Mouse (Mus musculus) myocyte (in vitro differentiated cells): ENCODE results near the gene Alg10b. TPM values are rescaled to one million over a fixed set of nuclear protein-coding genes. Genes with fewer than 3 reads are reported as not detected.
"Not testable (repeated sequence)": the region's sequence is repeated elsewhere in the genome, so short reads cannot be mapped to it uniquely, and the experiment has no call there.

ENCODE experiments used
- H3K27me3 ChIP-seq: one replicate; pipeline ENCODE4 v1.6.1; 2011; ENCODE audit not compliant: control insufficient read depth, insufficient read depth, insufficient read length
- H3K36me3 ChIP-seq: one replicate; pipeline ENCODE4 v1.6.1; 2011; ENCODE audit not compliant: control insufficient read depth, insufficient read depth
- H3K4me2 ChIP-seq: one replicate; pipeline ENCODE4 v1.6.1; 2011; ENCODE audit warnings: low read depth, control low read depth
- H3K4me3 ChIP-seq: one replicate; pipeline ENCODE4 v1.5.1; 2011; ENCODE audit warnings: mild to moderate bottlenecking, control low read depth, moderate library complexity
- H3K79me2 ChIP-seq: one replicate; pipeline ENCODE4 v1.6.1; 2011; ENCODE audit not compliant: control insufficient read depth, insufficient read depth
- H3ac ChIP-seq: one replicate; pipeline ENCODE4 v1.6.1; 2011; ENCODE audit not compliant: control insufficient read depth, insufficient read length
- CEBPB ChIP-seq: IDR thresholded peaks from 2 replicates; pipeline ENCODE4 v1.6.1; 2011; ENCODE audit warnings: mild to moderate bottlenecking, moderate library complexity; ENCODE audit not compliant: poor library complexity, insufficient read depth, severe bottlenecking
- E2F4 ChIP-seq: IDR thresholded peaks from one replicate; pipeline ENCODE4 v1.6.1; 2011; ENCODE audit warnings: mild to moderate bottlenecking, control low read depth, moderate library complexity; ENCODE audit not compliant: insufficient read depth
- MAX ChIP-seq: IDR thresholded peaks from one replicate; pipeline ENCODE4 v1.6.1; 2011; ENCODE audit warnings: low read depth, mild to moderate bottlenecking, control low read depth
- MYOD1 ChIP-seq, 3 experiments: IDR thresholded peaks; one replicate each; pipeline ENCODE4 v1.6.1; 2011; ENCODE audit warnings: control low read depth in 2 of 3, low read depth in 2 of 3, mild to moderate bottlenecking in 2 of 3, moderate library complexity in 1 of 3; ENCODE audit not compliant: insufficient read length in 2 of 3, control insufficient read depth in 1 of 3
- MYOG ChIP-seq, 3 experiments: IDR thresholded peaks; one replicate each; pipeline ENCODE4 v1.6.1; 2011; ENCODE audit warnings: control low read depth in 2 of 3, low read depth in 2 of 3, mild to moderate bottlenecking in 2 of 3; ENCODE audit not compliant: insufficient read length in 2 of 3, control insufficient read depth in 1 of 3, insufficient read depth in 1 of 3
- POLR2A ChIP-seq: IDR thresholded peaks from one replicate; pipeline ENCODE4 v1.6.1; 2011; ENCODE audit warnings: low read depth, mild to moderate bottlenecking, control low read depth, moderate library complexity; ENCODE audit not compliant: insufficient read length
- POLR2AphosphoS2 ChIP-seq: IDR thresholded peaks from one replicate; pipeline ENCODE4 v1.6.1; 2011; ENCODE audit warnings: low read depth, control low read depth; ENCODE audit not compliant: insufficient read length
- REST ChIP-seq: IDR thresholded peaks from one replicate; pipeline ENCODE4 v1.6.1; 2011; ENCODE audit warnings: mild to moderate bottlenecking, control low read depth, moderate library complexity; ENCODE audit not compliant: insufficient read depth, insufficient read length
- SRF ChIP-seq: IDR thresholded peaks from one replicate; pipeline ENCODE4 v1.6.1; 2011; ENCODE audit warnings: low read depth; ENCODE audit not compliant: control insufficient read depth, insufficient read length
- TCF12 ChIP-seq: IDR thresholded peaks from one replicate; pipeline ENCODE4 v1.6.1; 2011; ENCODE audit warnings: mild to moderate bottlenecking, control low read depth; ENCODE audit not compliant: poor library complexity, insufficient read depth, severe bottlenecking
- TCF3 ChIP-seq: IDR thresholded peaks from one replicate; pipeline ENCODE4 v1.6.1; 2011; ENCODE audit warnings: low read depth, control low read depth; ENCODE audit not compliant: insufficient read length
- USF1 ChIP-seq: IDR thresholded peaks from one replicate; pipeline ENCODE4 v1.6.1; 2011; ENCODE audit warnings: low read depth, mild to moderate bottlenecking, control low read depth, moderate library complexity
- polyA plus RNA-seq: library from polyadenylated mRNA; unstranded; fragments of >200 nt; fragmentation: generic; extraction: Trizol; gene quantifications from one replicate; pipeline ENCODE4 v1.2.1, GENCODE M21; 2012; ENCODE audit warnings: missing spikeins

Alg10b gene
- 13.1 TPM for polyA plus RNA-seq

DNA sequence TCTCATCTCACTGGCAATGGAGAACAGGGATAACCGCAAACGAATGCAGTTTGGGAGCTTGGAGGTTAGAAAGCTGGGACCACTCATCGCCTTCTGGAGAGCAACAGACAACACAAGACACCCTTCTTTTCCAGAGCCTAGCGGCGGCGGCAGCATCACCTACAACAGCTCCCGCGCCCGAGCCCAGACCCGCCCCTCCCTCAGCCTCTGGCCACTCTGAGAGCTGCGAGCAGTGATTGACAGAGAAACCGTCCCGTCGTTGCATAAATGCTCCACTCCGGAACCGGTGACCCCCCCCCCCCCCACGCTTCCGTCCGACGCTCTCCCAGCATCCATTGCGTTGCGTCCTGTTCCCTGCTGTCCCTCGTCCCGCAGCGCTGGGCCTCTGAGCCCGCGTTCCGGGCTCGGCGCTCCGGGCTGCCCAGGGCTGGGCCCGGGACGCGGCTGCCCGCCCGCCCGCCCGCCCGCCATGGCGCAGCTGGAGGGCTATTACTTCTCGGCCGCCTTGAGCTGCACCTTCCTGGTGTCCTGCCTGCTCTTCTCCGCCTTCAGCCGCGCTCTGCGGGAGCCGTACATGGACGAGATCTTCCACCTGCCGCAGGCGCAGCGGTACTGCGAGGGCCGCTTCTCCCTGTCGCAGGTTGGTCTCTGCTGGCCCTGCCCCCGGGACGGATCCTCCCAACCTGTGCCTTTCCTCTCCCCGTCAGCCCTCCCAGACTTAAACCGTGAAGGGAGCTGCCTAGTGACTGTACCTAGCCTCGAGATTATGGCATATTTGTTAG is at the start of gene Alg10b:
Gene Alg10b, plus strand, starts transcription at position 343 of the 782 bp plus-strand sequence.
- H3K4me3 ChIP-seq: peak within 1 kb of the TSS; percentile 74
- peaks cover 9% of the 10 kb centered on the region for H3K27me3 ChIP-seq
- peak within 1 kb of the TSS; percentile 53 for H3ac ChIP-seq
- H3K79me2 ChIP-seq: peaks cover 19% of the 10 kb centered on the region
- H3K4me2 ChIP-seq: peak within 1 kb of the TSS; percentile 89
- H3K36me3 ChIP-seq: peaks cover 30% of the 10 kb centered on the region
- TF ChIP-seq POLR2A: peak; percentile 81
- no peak for TF ChIP-seq CEBPB
- no peak for TF ChIP-seq MAX
- no peak for TF ChIP-seq TCF3
- peak in 1 of 3 experiments; percentile 8 for TF ChIP-seq MYOG (IDR thresholded peaks at IDR 0.05; ENCODE audit: control insufficient read depth in 1 of 3, insufficient read depth in 1 of 3, insufficient read length in 2 of 3, low read depth in 2 of 3)
- TF ChIP-seq MYOD1 (IDR thresholded peaks at IDR 0.05; ENCODE audit: control insufficient read depth in 1 of 3, insufficient read length in 2 of 3, low read depth in 2 of 3): peak in 1 of 3 experiments; percentile 51
- peak; percentile 93 for TF ChIP-seq E2F4
- no peak for TF ChIP-seq USF1
- TF ChIP-seq REST: peak; percentile 49
- peak; percentile 36 for TF ChIP-seq SRF
- peak; percentile 83 for TF ChIP-seq POLR2AphosphoS2
- TF ChIP-seq TCF12: no peak

DNA sequence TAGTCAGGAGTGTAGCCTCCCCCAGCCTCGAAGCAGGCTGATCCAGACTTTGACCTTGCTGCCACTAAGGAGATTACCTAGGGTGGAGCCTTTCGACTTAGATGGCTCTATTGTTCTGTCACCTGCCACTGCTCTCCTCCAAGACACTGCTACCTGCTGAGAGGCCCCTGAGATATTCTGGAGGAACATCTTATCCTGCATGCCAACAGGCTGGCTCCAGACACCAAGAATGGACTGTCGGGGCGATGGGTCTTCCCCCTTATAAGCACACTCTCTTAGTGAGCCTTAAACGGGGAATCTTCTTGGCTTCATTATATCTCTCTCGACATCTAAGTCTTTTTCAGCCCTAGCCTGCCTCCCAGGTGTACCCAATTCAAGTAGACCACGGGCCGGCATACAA is 41.0 kb upstream of the Alg10b start:
- not testable (repeated sequence) for H3K36me3 ChIP-seq, H3ac ChIP-seq, H3K79me2 ChIP-seq, H3K27me3 ChIP-seq, H3K4me3 ChIP-seq, H3K4me2 ChIP-seq

DNA sequence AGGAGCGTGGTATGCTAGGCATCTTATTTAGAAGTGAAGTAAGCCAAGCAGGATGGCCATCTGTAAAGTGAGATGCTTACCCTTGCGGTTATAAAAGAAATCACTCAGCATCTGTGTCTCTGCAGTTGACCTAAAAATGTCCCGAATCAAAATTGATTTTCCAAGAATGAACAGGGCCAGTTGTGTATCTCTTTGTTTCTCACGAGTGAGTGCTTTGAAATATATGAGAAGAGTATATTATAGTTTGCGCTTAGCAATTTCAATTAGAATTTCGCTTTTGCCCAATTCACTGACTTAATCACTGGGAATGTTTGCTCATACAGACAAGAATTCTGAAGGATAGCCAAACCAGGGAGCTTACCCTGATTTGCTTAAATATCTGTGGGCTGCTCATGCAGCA is 40.6 kb upstream of the Alg10b start:
- H3K4me2 ChIP-seq: no peak overlapping the region
- TF ChIP-seq MAX: no peak
- TF ChIP-seq POLR2AphosphoS2: no peak
- TF ChIP-seq E2F4: no peak
- no peak for TF ChIP-seq MYOD1 (IDR thresholded peaks at IDR 0.05; ENCODE audit: control insufficient read depth in 1 of 3, insufficient read length in 2 of 3, low read depth in 2 of 3)
- TF ChIP-seq SRF: no peak
- no peak for TF ChIP-seq POLR2A
- no peak for TF ChIP-seq CEBPB

DNA sequence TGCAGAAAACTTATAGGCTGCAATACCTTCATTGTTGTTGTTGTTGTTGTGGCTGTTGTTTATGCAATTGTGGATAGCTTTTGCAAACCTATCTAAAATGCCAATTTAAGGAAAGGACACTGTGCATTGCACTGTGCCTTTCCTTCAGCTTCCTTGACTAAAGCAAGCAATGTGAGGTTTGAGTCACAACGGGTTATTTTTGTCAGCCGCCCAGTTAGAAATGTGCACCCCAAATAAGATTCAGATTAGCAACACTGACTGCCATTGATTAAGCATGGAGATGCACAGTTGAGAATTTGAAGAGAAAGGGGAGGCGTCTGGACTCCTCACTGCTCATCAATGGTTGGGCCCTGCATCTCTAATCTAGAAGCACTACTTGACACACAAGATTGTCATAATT is 39.4 kb upstream of the Alg10b start:
- no peaks in the 10 kb centered on the region for H3K79me2 ChIP-seq
- no peak overlapping the region for H3K4me2 ChIP-seq
- no peaks in the 10 kb centered on the region for H3K36me3 ChIP-seq
- TF ChIP-seq POLR2AphosphoS2: no peak
- H3K4me3 ChIP-seq: no peak overlapping the region
- no peaks in the 10 kb centered on the region for H3K27me3 ChIP-seq
- no peak overlapping the region for H3ac ChIP-seq

More for the DNA sequence above, 40.6 kb upstream of the Alg10b start:
- no peak overlapping the region for H3ac ChIP-seq
- no peaks in the 10 kb centered on the region for H3K79me2 ChIP-seq
- H3K4me3 ChIP-seq: no peak overlapping the region
- no peaks in the 10 kb centered on the region for H3K36me3 ChIP-seq
- H3K27me3 ChIP-seq: no peaks in the 10 kb centered on the region

DNA sequence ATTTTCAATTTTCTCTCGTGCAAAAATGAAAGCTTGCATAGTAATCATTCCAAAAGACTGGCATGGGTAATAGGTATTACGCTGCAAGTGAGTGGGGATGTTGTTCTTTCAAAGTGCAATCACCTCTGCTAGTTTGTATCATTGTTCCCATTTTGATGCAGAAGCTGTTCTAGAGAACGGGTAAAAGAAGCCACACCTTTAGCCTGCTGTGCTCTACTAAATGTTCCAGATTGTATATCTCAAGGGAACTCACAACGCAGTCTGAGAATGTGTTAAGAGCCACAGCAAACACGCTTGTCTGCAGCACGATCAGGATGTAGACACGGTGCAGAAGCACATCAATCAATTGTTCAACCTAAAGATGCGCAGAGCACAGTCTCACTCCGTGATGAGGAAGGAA is 34.6 kb upstream of the Alg10b start:
- TF ChIP-seq CEBPB (no peak), USF1 (no peak), MYOG (IDR thresholded peaks at IDR 0.05; ENCODE audit: control insufficient read depth in 1 of 3, insufficient read depth in 1 of 3, insufficient read length in 2 of 3, low read depth in 2 of 3) (no peak), REST (no peak), TCF12 (no peak), TCF3 (no peak)
- Histone ChIP-seq H3K4me3 (no peak overlapping the region), H3ac (no peak overlapping the region), H3K79me2 (no peaks in the 10 kb centered on the region), H3K4me2 (no peak overlapping the region), H3K27me3 (peaks cover 6% of the 10 kb centered on the region), H3K36me3 (no peaks in the 10 kb centered on the region)

DNA sequence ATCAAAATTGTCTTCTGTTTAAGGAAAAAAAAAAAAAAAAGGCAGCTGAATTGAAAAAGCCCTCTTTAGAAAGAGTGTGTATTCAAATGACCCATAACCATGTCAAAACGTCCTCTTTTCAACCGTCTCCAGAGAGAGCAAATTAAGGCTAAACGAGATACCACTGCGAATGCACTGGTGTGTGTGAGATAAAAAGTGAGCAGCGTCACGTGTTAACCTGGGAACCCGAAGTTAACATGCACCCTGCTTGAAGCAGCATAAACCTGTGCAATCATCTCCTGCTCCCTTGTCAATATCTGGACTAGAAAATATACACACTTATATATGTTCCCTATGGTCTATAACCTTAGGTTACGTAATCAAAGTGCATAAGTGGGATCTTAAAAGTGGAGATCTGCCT is 10.2 kb upstream of the Alg10b start:
- Histone ChIP-seq H3K4me2 (no peak overlapping the region), H3K79me2 (no peaks in the 10 kb centered on the region), H3K36me3 (no peaks in the 10 kb centered on the region), H3ac (no peak overlapping the region), H3K4me3 (no peak overlapping the region), H3K27me3 (peaks cover 47% of the 10 kb centered on the region)
- TF ChIP-seq POLR2A (no peak), TCF12 (no peak), REST (no peak), SRF (no peak), TCF3 (no peak), MYOD1 (IDR thresholded peaks at IDR 0.05; ENCODE audit: control insufficient read depth in 1 of 3, insufficient read length in 2 of 3, low read depth in 2 of 3) (no peak), POLR2AphosphoS2 (no peak), CEBPB (no peak), USF1 (no peak), MYOG (IDR thresholded peaks at IDR 0.05; ENCODE audit: control insufficient read depth in 1 of 3, insufficient read depth in 1 of 3, insufficient read length in 2 of 3, low read depth in 2 of 3) (no peak), E2F4 (no peak), MAX (no peak)
